Mouse (Mus musculus): ENCODE data around the gene Uaca.
A peak's percentile ranks its signal among the peaks of the same experiment; 100 is the strongest.
"Not testable (repeated sequence)": the region's sequence is repeated elsewhere in the genome, so short reads cannot be mapped to it uniquely, and the experiment has no call there.

Uaca gene

DNA sequence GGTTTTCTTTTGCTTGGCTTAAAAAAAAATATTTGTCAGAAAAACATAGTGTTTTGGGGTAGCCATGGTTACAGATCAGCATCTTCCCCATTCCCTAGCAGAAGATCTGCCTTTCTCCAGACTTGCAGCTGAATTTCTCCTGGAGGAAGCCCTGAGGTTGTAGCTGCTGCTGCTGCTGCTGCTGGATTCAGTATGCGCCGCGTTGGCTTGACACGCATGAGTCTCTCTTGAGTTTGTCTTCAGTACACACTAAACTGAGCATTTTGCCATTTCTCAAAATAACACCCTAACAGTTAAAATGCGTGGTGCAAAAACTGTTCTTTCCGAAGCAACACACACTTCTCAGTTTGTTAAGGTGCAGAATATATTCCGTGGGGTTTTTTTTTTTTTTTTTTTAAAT is 1.7 kb downstream of the Uaca start:
- DNase-seq, result no peak

GRCm38 (mm10) chr9:60797126-60797525 is 2.8 kb downstream of the Uaca start:
- no peak for DNase-seq

GRCm38 (mm10) chr9:60799061-60799460 is 4.7 kb downstream of the Uaca start:
- peak; percentile 25 for DNase-seq

GRCm38 (mm10) chr9:60800663-60801382 is 6.5 kb downstream of the Uaca start:
- no peak for DNase-seq

DNA sequence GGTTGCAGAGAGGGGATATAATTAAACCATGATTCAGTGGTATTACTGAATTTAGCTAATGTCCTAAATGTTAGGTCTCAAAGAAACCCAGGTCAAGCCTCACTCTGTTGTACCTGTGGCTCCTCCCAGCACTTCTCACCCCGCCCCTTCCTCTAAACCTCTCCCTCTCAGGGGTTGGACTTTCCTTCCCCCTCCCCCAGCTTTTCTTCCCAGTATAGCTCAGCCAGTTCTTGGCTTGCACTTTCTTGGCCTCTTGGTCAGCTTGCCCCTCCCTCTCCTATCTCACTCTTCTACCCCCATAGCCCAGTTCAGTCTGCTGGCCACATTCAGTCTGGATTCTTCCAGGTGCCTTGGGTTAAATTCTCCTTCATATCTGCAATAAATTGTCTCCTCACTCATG is 7.4 kb downstream of the Uaca start:
- no peak for DNase-seq

DNA sequence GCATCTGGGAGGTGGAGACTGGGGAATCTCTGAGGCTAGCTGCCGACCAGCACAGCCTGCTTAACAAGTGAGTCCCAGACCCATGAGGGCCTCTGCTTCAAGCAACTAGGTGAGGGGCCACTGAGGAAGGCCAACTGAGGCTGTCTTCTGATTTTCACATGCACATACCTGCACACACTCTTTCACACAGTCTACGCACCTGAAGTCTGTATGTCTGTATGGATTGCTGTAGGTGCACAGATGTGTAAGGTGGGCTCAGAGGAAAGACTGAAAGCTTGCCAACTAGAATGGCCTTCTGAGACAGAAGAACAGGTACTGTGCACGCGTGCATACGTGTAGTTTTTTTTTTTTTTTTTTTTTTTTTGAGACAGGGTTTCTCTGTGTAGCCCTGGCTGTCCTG is 8.0 kb downstream of the Uaca start:
- DNase-seq, result no peak

GRCm38 (mm10) chr9:60806021-60806420 is 11.7 kb downstream of the Uaca start:
- DNase-seq, result no peak

DNA sequence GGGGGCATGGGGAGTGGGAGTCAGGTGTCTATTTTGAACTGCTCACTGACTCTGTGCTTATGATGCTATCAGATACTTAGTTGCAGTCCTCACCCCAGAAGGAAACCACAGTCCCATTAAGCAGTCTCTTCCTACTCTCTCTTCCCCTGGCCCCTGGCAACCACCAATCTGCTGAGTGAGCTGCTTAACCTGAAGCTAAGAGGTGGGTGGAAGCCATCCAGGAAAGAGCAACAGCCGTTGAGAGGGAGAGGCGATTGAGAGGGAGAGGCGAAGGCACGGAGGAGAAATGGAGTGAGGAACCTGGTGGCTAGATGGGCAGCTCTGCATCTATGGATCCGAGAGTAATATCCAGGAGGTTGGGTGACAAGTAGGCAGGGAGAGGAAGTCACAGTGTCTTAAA is 13.7 kb downstream of the Uaca start:
- no peak for DNase-seq

DNA sequence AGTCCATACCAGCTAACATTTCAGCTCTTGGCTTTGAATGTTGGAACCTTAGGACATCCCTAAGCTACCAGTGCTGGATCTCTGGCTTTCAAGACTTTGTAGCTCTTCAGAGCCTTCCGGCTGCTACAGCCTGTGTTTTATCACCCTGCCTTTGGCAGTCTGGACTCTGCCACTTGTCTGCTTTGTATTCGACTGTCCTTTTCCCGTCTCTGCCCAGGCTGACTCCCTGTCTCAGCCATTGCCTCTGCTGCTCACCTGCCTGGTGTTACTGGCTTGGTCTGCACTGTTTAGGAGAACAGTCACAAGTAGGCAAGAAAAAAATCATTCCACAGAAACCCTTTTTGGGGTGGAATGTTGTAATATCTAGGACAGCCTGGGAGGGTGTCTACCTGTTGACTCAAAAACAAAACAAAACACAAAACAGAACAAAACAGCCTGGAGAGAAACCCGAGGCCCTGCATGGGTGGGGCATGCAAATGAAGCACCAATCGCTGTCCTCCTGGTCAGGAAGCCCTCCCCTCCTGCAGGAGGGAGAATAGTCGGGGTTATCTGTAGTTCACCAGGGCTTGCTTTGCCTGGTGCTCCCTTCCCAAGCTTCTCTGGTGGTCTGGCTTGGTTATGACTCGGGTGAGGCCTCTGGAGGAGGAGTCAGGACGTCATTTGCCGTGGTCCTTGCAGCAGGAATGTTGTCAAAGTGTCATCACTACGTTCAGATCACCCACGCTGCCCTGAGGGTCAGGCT is 19.0 kb downstream of the Uaca start:
- DNase-seq, result peak; percentile 90

DNA sequence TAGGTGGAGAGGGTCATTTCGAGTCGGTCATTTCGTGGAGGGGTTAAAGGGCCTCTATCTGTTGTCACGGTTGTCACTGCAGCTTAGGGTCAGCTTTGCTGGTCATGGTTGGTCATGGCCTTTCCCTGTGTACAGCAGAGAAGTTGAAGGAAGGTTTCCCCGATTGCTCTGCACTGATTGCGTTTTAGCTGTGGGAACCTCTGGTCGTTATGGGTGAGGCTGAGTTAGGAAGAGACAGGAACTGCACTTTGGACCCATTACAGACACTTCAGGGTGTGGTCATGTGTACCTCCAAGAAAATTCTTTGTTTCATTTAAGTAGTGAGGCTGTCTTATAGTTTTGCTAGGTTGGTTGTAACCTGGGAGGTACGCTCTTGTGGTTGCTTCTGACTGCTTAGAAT is 21.2 kb downstream of the Uaca start:
- DNase-seq, result no peak

DNA sequence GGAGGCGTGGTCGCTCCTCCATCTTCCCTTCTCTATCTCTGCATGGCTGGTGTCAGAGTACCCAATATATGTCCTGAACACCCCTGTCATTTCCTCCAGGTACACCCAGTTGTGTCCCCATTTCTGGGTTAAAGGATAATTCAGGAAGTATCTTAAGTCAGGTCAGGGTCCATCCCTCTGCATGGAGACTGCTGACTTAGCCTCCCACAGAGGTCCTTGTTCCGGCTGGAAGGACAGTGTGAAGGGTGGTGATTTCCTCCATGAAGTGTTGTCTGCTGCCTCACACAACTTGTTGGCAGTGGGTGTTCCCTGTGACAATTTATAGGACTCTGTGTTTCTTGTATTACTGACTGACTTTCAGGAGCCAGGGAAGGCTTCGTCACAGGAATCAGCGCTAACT is 23.2 kb downstream of the Uaca start:
- no peak for DNase-seq

- not testable (repeated sequence) for DNase-seq
These were observed 24.2 kb downstream of the Uaca start for GRCm38 (mm10) chr9:60818582-60818981.

- DNase-seq, result peak; percentile 63
These were observed 25.0 kb downstream of the Uaca start for GRCm38 (mm10) chr9:60819340-60819739.

- DNase-seq, result no peak
These were observed 27.2 kb downstream of the Uaca start for GRCm38 (mm10) chr9:60821501-60821900.

- DNase-seq, result no peak
These were observed 28.3 kb downstream of the Uaca start for GRCm38 (mm10) chr9:60822681-60823080.

DNA sequence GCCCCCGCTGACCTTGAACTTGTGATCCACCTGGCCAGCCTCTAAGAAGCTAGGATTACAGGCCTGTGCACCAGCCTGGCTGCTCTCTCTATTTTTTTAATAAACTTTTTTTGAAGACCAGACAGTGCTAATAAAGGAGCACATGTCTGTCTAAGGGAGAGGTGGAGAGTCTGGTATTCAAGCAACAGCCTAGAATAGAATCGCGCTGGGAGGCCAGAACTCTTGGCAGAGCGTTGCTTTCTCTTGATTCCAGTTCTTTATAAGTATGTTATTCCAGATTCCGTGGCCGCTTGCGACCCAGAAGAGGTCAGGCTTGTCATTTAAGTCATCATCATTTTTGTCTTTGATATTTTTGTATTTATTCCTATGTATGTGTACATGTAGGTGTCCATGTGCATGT is 31.2 kb downstream of the Uaca start:
- DNase-seq, result no peak

GRCm38 (mm10) chr9:60826759-60827158 is 32.4 kb downstream of the Uaca start:
- no peak for DNase-seq

DNA sequence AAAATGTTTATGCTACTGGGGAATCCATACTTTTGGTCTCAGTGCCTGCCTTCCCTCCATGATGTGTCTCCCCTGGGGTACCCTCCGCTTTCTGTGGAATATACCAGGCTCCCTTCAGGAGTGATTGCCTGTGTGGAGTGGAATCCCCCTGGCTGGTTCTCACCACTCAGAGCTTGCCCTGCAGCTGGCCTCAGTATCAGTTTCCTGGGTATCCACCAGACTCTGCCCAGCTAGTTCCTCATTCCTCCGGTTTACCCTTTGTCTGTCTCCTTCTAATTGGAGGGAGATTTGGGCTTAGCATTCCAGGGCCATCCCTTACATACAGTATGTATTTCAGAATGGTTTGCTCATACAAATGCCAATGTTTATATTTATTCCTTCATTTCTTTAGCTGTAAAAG is 33.9 kb downstream of the Uaca start:
- no peak for DNase-seq

GRCm38 (mm10) chr9:60829610-60830009 is 35.3 kb downstream of the Uaca start:
- peak; percentile 38 for DNase-seq

DNA sequence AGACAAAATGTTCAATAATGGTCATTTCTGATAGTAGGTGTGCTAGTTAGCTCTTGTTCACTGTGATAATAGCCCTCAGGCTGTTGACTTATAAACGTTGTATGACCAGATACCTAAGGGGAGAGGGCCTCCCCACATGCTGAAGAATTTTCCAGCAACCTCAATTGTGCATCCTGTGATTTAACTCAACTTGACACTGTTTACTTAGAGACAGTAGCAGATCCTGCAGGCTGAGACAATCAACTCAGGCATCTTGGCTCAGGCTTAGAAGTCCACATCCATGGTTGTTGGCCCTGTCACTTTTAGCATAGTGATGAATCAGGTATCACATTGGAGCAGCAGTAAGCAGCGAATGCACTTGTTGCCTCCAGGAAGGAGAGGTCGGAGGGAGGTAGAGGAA is 35.7 kb downstream of the Uaca start:
- peak; percentile 79 for DNase-seq

DNA sequence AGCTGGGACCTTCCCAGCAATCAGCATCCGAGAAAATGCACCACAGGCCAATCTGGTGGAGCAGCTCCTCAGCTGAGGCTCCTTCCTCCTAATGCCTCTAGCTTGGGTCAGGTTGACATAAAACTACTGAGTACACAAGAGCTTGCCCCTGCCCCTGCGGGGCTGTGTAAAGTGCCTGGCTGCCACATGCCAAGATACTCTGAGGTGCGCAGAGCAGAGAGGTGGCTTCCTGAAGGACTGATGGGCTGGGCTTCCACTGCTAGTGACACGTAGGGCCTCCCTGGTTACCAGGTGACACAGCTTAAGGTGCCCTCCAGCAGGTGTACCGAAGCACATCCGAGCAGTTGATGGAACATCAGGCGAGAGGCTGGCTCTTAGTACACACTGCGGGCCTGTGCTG is 37.9 kb downstream of the Uaca start:
- no peak for DNase-seq

GRCm38 (mm10) chr9:60836151-60836550 is 41.8 kb downstream of the Uaca start:
- no peak for DNase-seq

DNA sequence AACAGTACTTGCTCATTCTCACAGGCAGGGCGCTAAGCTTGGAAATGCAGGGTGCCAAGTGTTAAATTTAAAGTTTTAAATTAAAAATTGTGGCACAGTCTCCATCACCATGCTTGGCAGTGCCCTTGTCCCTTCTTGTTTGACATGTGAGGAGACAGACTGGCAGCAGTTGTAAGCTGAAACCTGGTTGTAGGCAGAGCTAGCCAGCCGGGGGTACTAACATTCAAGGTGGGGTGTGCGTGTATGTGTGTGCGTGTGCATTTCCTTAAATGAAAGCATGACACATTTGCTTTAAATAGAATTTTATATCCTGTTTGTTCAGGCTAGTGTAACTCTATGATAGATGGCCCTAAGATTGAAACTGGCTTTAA is 42.7 kb downstream of the Uaca start:
- DNase-seq, result no peak

DNA sequence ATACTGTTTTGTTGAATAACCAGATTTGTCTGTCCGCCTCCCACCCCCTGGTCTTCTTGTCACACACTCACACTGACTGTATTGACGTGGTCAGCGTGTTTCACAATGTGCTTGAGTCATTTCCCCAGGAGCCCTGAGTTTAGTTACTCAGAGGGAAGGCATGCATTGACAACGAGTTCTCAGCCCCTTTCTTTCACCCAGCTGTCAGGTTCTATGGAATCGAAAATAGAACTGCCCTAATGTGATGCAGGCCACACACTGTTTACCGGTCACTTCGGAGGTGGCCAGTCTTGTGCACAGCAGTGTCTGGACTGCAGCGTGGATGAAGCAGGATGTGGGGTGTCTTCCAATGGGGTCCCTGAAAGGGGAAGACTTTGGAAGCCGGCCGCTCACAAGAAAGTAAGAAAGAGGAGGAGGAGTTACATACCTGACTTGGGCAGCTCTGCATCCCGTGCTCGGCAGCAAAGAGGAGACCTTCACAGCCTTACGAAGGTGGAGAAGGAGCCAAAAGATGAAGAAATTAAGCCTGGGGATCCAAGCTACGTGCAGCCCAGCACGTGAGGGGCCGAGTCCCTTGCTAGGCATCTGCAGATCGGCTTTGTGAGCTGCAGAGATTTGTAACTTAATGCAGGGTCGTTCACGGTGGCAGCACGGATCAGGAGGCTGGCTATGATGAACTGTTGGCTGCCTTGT is 43.3 kb downstream of the Uaca start:
- peak; percentile 53 for DNase-seq
